Mouse (Mus musculus): ENCODE results near the gene Nhlrc2. TPM values are rescaled to one million over a fixed set of nuclear protein-coding genes. Genes with fewer than 3 reads are reported as not detected.

Nhlrc2 gene
- polyA plus RNA-seq, 1 experiment from 2014 or later: 11.1 TPM

DNA sequence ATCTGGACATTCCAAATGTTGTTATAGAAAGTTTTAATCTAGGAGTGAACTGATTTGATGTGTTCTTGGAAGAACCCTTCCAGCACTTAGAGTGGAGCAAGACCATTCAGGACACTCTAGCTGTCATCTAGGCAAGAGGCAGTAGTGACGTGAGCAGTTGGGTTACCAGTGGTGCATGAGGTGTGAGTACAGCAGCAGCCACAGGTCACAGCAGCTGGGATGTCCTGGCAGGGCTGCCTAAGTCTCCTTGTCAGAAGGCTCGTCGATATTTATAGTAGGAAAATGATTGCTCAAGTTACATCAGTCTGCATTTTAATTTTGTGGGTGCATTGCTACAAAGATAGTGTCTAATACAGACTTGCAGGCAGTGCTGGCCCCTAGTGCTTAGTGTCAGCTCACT lies 42.2 kb downstream of the Nhlrc2 start:
- no peaks in the 10 kb centered on the region for H3K9me3 ChIP-seq (replicated peaks)
- H3K27me3 ChIP-seq (replicated peaks): no peaks in the 10 kb centered on the region
- 83% methylated on average over 3 of the region's 3 CpGs for WGBS (ENCODE audit: insufficient replicate concordance)
- H3K4me1 ChIP-seq: 0 out of 2 replicates have a peak, but pooled peaks cover 2% of the 10 kb centered on the region
- H3K4me2 ChIP-seq: no peak overlapping the region
- no peak for ATAC-seq
- H3K4me3 ChIP-seq: no peak overlapping the region
- no peak overlapping the region for H3K9ac ChIP-seq
- peaks cover 91% of the 10 kb centered on the region for H3K36me3 ChIP-seq
- H3K27ac ChIP-seq: no peak overlapping the region

DNA sequence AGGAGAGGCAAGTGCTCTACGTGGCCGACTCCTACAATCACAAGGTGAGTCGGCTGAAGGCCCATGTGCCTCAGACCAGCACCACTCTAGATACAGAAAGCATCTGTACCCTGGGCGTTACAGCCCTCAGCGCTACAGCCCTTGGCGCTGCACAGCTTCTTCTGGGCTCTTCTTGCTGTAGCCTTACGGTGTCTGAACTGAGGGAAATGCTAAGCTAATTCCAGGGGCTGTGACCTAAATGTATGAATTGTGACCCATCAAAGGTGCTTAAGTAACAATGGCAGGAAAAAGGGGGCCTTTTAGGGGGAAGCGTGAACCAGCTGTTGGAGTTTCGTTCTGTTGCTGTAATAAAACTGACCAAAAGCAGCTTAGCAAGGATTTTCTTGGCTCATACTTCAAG lies 44.4 kb downstream of the Nhlrc2 start:
- Histone ChIP-seq H3K36me3 (peaks cover 96% of the 10 kb centered on the region), H3K27me3 (replicated peaks) (no peaks in the 10 kb centered on the region), H3K4me3 (no peak overlapping the region), H3K9me3 (replicated peaks) (no peaks in the 10 kb centered on the region), H3K27ac (no peak overlapping the region), H3K9ac (no peak overlapping the region), H3K4me1 (0 out of 2 replicates have a peak, but pooled peaks cover 2% of the 10 kb centered on the region), H3K4me2 (no peak overlapping the region)
- no peak for ATAC-seq
- WGBS (ENCODE audit: insufficient replicate concordance): 92% methylated on average over 9 of the region's 9 CpGs

DNA sequence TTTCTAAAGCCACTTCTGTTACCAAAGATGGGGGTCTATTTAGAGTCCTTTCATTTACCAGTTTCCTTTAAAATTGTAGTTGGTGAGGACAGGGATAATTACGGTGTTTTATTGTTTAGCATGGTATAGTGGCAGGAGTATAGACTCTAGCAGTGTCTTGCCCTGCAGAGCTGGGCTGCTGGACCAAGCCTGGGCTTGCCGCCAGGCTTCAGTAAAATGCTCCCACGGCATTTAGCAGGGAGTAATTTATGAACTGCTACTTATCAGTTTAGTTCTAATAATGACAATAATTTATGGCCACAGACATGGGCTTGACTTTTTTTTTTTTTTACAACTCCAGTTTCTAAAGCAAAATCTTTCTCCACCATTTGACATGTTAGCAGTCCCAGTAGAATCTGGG lies 51.9 kb downstream of the Nhlrc2 start:
- no peak overlapping the region for H3K4me2 ChIP-seq
- no peak overlapping the region for H3K9ac ChIP-seq
- H3K4me3 ChIP-seq: no peak overlapping the region
- no peak overlapping the region for H3K27ac ChIP-seq
- no peak for ATAC-seq
- H3K9me3 ChIP-seq (replicated peaks): no peaks in the 10 kb centered on the region
- 83% methylated on average over 3 of the region's 3 CpGs for WGBS (ENCODE audit: insufficient replicate concordance)
- peaks cover 50% of the 10 kb centered on the region for H3K36me3 ChIP-seq
- H3K27me3 ChIP-seq (replicated peaks): no peaks in the 10 kb centered on the region
- H3K4me1 ChIP-seq: 0 out of 2 replicates have a peak, but pooled peaks cover 6% of the 10 kb centered on the region

DNA sequence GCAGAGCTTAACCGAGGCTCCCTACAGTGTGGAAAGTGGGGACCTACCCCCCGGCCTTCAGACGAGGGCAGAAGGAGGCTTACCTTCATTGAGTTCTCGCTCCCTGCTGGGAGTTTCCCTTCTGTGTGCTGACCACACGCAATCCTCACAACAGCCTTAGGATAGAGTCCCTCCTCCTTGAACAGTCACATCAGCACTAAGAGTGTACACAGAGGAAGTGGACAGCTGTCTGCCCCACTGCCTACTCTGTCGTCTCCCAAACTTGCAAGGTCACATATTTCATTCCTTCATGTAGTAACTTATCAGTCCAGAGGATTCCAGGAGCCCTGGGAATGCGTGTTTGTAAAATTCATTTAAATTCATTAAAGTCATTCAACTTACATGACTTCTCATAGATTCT lies 52.7 kb downstream of the Nhlrc2 start:
- no peaks in the 10 kb centered on the region for H3K9me3 ChIP-seq (replicated peaks)
- H3K27me3 ChIP-seq (replicated peaks): no peaks in the 10 kb centered on the region
- 74% methylated on average over 7 of the region's 7 CpGs for WGBS (ENCODE audit: insufficient replicate concordance)
- no peak for ATAC-seq
- H3K9ac ChIP-seq: no peak overlapping the region
- no peak overlapping the region for H3K4me2 ChIP-seq
- H3K4me3 ChIP-seq: no peak overlapping the region
- 0 out of 2 replicates have a peak, but pooled peaks cover 6% of the 10 kb centered on the region for H3K4me1 ChIP-seq
- peaks cover 42% of the 10 kb centered on the region for H3K36me3 ChIP-seq
- H3K27ac ChIP-seq: no peak overlapping the region

DNA sequence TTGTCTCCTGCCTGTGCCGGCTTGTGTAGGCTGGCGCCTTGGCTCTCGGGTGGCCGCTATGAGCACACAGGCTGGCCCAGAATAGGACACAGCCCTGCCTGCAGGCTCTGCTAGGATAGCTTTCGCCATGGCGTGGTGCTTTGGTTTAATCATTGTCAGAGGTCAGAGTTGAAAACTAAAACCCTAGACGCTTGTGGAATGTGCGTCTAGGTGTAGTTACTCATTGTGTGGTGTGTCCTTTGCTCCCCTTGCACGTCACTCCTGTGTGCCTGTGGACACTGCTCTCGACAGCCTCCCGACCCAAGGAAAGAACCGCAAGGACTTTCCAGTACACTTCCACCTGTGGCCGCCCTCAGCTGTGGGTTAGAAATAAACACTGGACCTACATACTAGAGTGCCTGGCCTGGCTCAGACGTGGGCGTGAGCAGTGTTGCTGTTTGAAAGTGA lies 53.9 kb downstream of the Nhlrc2 start:
- peak overlapping the region; percentile 36; the same call in 1 of the 2 replicates for H3K27ac ChIP-seq
- H3K27me3 ChIP-seq (replicated peaks): 0 out of 2 replicates have a peak, but pooled peaks cover under 1% of the 10 kb centered on the region
- ATAC-seq: peak; percentile 79
- H3K36me3 ChIP-seq: peaks cover 33% of the 10 kb centered on the region
- H3K9me3 ChIP-seq (replicated peaks): no peaks in the 10 kb centered on the region
- no peak overlapping the region for H3K4me3 ChIP-seq
- H3K9ac ChIP-seq: no peak overlapping the region
- no peak overlapping the region for H3K4me2 ChIP-seq
- WGBS (ENCODE audit: insufficient replicate concordance): 76% methylated on average over 15 of the region's 15 CpGs
- H3K4me1 ChIP-seq: 0 out of 2 replicates have a peak, but pooled peaks cover 6% of the 10 kb centered on the region

DNA sequence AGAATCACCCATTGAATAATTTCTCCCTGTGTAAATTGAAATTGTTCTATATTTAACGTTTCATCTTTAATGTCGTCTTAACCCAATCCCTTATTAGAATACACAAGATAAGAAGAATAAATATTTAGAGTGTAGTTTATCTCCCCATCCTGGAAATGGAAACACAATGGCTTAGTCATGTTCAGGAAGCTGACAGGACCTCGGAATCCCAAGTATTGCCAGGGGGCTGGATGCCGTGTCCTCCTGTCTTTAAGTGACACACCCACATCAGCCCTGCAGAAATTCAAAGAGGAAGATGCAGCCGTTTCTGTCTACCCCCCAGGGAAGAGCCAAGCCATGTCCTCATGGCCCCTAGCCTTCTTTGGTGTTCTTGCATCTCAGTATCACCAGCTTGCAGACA lies 60.9 kb downstream of the Nhlrc2 start:
- Histone ChIP-seq H3K36me3 (no peaks in the 10 kb centered on the region), H3K4me2 (no peak overlapping the region), H3K4me3 (no peak overlapping the region), H3K9ac (no peak overlapping the region), H3K9me3 (replicated peaks) (no peaks in the 10 kb centered on the region), H3K27ac (no peak overlapping the region), H3K4me1 (no peaks in the 10 kb centered on the region), H3K27me3 (replicated peaks) (0 out of 2 replicates have a peak, but pooled peaks cover 4% of the 10 kb centered on the region)
- 42% methylated on average over 5 of the region's 5 CpGs for WGBS (ENCODE audit: insufficient replicate concordance)
- ATAC-seq: no peak

DNA sequence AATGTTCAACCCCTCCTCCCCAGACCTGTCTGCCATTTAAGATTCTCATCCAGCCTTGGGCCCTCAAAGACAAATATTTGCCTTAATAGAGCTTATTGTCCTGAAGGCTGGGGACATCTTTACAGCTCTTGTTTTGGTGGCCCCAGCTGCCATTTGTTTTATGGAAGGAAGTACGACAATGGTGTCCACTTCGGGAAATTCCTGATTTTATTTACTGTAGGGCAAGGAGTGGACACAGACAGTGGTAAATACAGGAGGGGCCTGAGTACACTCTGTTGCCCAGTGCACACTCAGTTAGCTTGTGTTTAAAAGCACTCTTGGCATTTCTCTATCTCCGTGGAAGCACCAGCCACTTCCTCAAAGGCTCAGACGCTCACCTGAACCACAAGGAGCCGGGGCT lies 66.1 kb downstream of the Nhlrc2 start:
- Histone ChIP-seq H3K27ac (no peak overlapping the region), H3K4me1 (no peaks in the 10 kb centered on the region), H3K9me3 (replicated peaks) (no peaks in the 10 kb centered on the region), H3K9ac (no peak overlapping the region), H3K4me2 (no peak overlapping the region), H3K4me3 (no peak overlapping the region), H3K36me3 (no peaks in the 10 kb centered on the region), H3K27me3 (replicated peaks) (no peaks in the 10 kb centered on the region; the same call in 1 of the 2 replicates)
- ATAC-seq: no peak
- 63% methylated on average over 5 of the region's 5 CpGs for WGBS (ENCODE audit: insufficient replicate concordance)

DNA sequence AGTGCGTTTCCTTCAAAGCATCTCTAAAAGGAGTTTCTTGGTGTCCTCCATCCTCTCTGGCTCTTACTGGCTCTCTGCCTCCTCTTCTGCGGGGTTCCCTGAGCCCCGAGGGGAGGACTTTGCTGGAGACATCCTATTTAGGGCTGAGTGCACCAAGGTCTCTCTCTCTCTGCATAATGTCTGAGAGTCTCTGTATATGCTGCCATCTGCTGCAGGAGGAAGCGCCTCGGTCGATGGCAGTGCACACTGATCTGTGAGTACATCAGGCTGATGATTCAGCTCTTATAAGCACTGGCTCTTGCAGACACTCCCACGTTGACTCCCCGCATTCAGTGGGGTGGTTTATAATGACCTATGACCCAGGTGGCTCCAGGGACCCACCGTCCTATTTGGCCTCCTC lies 70.8 kb downstream of the Nhlrc2 start:
- H3K9ac ChIP-seq: no peak overlapping the region
- H3K27ac ChIP-seq: no peak overlapping the region
- no peak overlapping the region for H3K4me3 ChIP-seq
- no peak for ATAC-seq
- H3K27me3 ChIP-seq (replicated peaks): no peaks in the 10 kb centered on the region; the same call in 1 of the 2 replicates
- H3K9me3 ChIP-seq (replicated peaks): no peaks in the 10 kb centered on the region
- no peak overlapping the region for H3K4me2 ChIP-seq
- WGBS (ENCODE audit: insufficient replicate concordance): 63% methylated on average over 9 of the region's 9 CpGs
- no peaks in the 10 kb centered on the region for H3K36me3 ChIP-seq
- H3K4me1 ChIP-seq: no peaks in the 10 kb centered on the region

DNA sequence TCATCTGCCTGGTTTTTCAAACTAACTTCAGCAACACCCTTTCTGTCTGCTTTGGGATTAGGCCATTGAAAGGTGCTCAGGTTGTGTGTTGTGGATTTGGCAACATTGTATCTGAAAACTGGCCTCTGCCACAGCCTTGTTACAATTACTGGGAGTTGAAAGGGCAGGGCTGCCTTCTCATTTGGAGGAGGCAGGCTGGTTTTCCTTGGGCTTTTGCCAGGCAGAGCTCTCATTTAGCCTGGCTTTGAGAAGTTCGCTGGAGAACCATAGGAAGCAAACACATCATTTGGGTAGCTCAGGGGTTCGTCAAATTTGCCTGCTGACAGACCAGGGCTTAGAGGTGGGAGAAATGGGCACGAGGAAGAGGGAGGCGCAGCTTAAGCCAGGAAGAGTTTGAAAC lies 71.5 kb downstream of the Nhlrc2 start:
- H3K9ac ChIP-seq: no peak overlapping the region
- H3K27ac ChIP-seq: no peak overlapping the region
- WGBS (ENCODE audit: insufficient replicate concordance): 60% methylated on average over 4 of the region's 4 CpGs
- H3K4me3 ChIP-seq: no peak overlapping the region
- no peaks in the 10 kb centered on the region for H3K27me3 ChIP-seq (replicated peaks)
- no peak overlapping the region for H3K4me2 ChIP-seq
- no peaks in the 10 kb centered on the region for H3K36me3 ChIP-seq
- no peak for ATAC-seq
- H3K4me1 ChIP-seq: no peaks in the 10 kb centered on the region
- H3K9me3 ChIP-seq (replicated peaks): no peaks in the 10 kb centered on the region

DNA sequence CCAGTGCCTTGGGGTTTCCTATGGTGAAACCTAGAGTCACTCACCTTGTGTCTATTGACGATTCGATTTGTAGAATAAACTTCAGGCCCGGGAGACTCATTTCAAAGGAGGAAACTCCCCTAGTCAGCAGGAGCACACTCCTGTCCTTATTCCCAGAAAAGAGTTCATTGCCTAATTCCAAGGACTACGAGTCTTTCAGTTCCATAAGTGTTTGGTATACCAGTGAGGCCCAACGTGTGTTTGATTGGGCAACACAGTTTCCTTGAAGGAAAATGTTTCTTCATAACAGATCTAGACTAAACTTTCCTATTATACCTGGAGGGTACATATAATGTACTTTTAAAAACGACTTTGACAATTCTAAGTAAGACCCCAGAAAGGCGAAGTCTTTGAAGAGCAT lies 73.8 kb downstream of the Nhlrc2 start:
- Histone ChIP-seq H3K27me3 (replicated peaks) (no peaks in the 10 kb centered on the region), H3K4me2 (no peak overlapping the region), H3K9ac (no peak overlapping the region), H3K4me3 (no peak overlapping the region), H3K4me1 (no peaks in the 10 kb centered on the region), H3K9me3 (replicated peaks) (no peaks in the 10 kb centered on the region), H3K36me3 (no peaks in the 10 kb centered on the region), H3K27ac (no peak overlapping the region)
- 68% methylated on average over 7 of the region's 7 CpGs for WGBS (ENCODE audit: insufficient replicate concordance)
- no peak for ATAC-seq

DNA sequence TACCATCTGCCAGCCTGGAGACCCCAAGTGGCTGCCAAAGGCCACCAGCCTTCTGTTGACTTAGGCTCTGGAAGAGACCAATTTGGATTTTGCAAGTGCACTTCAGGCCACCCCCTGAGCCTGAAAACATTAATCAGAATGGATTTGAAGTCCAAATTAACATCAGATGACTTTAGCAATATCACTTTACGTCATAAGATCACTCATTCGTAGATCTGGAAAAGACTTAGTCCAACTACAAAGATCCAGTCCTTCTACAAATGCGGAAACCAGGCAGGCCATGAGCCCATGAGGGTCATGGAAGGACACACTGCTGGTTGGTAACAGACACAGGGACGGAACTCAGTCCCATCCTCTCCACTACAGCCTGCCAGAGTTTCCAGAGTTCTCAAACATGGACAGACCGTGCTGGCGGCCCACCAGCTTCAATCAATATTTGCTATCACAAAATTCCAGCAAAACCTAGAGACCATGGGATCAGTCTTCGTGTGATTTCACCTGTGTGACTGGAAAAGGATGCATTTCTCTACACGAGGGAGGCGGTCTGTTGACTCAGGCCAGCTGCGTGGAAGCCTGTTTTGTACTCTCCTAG lies 79.9 kb downstream of the Nhlrc2 start:
- no peak overlapping the region for H3K4me2 ChIP-seq
- no peak overlapping the region for H3K9ac ChIP-seq
- H3K27me3 ChIP-seq (replicated peaks): no peaks in the 10 kb centered on the region
- H3K4me1 ChIP-seq: no peaks in the 10 kb centered on the region
- no peaks in the 10 kb centered on the region for H3K9me3 ChIP-seq (replicated peaks)
- no peaks in the 10 kb centered on the region for H3K36me3 ChIP-seq
- WGBS (ENCODE audit: insufficient replicate concordance): 72% methylated on average over 10 of the region's 10 CpGs
- H3K4me3 ChIP-seq: no peak overlapping the region
- ATAC-seq: no peak
- H3K27ac ChIP-seq: no peak overlapping the region

DNA sequence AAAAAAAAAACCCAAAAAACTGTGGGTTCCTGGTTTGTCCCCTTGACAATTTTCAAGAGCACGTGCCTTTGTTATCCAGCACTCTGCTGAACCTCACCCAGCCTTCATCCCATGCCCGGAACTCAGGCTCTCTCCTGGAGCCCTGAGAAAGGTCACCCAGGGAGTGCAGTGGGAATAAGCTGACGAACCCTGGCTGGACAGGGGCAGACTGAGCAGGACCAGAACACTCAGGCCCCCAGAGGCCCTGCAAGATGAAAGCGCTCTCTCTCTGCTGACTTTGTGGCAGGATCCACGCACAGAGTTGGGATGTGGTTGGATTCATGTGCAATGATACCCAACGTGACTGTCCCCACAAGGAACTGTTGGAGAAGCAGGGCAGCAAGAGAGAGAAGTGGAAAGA lies 81.6 kb downstream of the Nhlrc2 start:
- H3K27me3 ChIP-seq (replicated peaks): no peaks in the 10 kb centered on the region
- H3K4me1 ChIP-seq: no peaks in the 10 kb centered on the region
- H3K9me3 ChIP-seq (replicated peaks): no peaks in the 10 kb centered on the region
- no peaks in the 10 kb centered on the region for H3K36me3 ChIP-seq
- H3K27ac ChIP-seq: no peak overlapping the region
- no peak overlapping the region for H3K4me3 ChIP-seq
- WGBS (ENCODE audit: insufficient replicate concordance): 67% methylated on average over 6 of the region's 6 CpGs
- no peak overlapping the region for H3K9ac ChIP-seq
- ATAC-seq: no peak
- no peak overlapping the region for H3K4me2 ChIP-seq

DNA sequence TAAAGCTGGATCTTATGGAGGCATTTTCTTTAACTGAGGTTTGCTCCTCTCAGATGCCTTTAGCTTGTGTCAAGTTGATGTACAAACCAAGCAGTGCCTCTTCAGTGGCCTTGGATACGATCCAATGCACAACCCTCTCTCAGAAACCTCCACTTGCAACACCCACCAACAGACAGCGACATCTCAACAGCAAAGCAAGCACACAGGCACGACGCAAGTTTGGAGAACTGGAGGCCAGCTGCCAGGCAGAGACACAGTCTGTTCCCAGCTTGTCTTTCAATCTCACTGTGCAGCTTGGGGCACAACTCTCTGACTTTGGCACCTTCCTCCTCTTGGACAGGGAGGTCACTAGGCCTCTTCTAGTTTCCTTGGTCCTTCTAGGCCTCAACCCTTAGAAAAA lies 83.0 kb downstream of the Nhlrc2 start:
- 68% methylated on average over 4 of the region's 4 CpGs for WGBS (ENCODE audit: insufficient replicate concordance)
- no peak overlapping the region for H3K4me2 ChIP-seq
- no peak for ATAC-seq
- no peaks in the 10 kb centered on the region for H3K4me1 ChIP-seq
- no peak overlapping the region for H3K27ac ChIP-seq
- H3K36me3 ChIP-seq: no peaks in the 10 kb centered on the region
- H3K9ac ChIP-seq: no peak overlapping the region
- H3K9me3 ChIP-seq (replicated peaks): no peaks in the 10 kb centered on the region
- H3K4me3 ChIP-seq: no peak overlapping the region
- no peaks in the 10 kb centered on the region for H3K27me3 ChIP-seq (replicated peaks)
